Mouse (Mus musculus) kidney, postnatal 0 days (tissue): ENCODE data around the gene Gm20521. TPM values are rescaled to one million over a fixed set of nuclear protein-coding genes. Genes with fewer than 3 reads are reported as not detected.
A peak's percentile ranks its signal among the peaks of the same experiment; 100 is the strongest.

Experiments
- ATAC-seq: fragments of 200-750 bp; cut with Nextera tagmentation; replicated peaks from 2 replicates; pipeline ENCODE4 v1.8.0; 2017; ENCODE audit warnings: low read depth, moderate number of reproducible peaks, moderate TSS enrichment, moderate library complexity; ENCODE audit not compliant: low FRiP score
- DNase-seq: peaks from one replicate; pipeline ENCODE4 v3.0.0-alpha.2; 2016; ENCODE audit warnings: low spot score
- H3K27ac ChIP-seq: fragments of 300-500 bp; sonication (generic); 2 replicates; pipeline ENCODE4 v1.5.1; 2014; ENCODE audit warnings: mild to moderate bottlenecking
- H3K27me3 ChIP-seq: fragments of 300-500 bp; sonication (generic); 2 replicates; pipeline ENCODE4 v1.6.1; 2014; ENCODE audit warnings: low read length, mixed read lengths; ENCODE audit not compliant: insufficient read depth
- H3K36me3 ChIP-seq: fragments of 300-500 bp; sonication (generic); 2 replicates; pipeline ENCODE4 v1.6.1; 2014; ENCODE audit warnings: low read length, mixed read lengths; ENCODE audit not compliant: insufficient read depth
- H3K4me1 ChIP-seq: fragments of 300-500 bp; sonication (generic); replicated peaks from 2 replicates; pipeline ENCODE4 v1.6.1; 2014; ENCODE audit warnings: antibody characterized with exemption, low read length, mixed read lengths; ENCODE audit not compliant: insufficient read depth
- H3K4me2 ChIP-seq: fragments of 300-500 bp; sonication (generic); 2 replicates; pipeline ENCODE4 v1.6.1; 2014; ENCODE audit warnings: mild to moderate bottlenecking, low read length, moderate library complexity, mixed read lengths
- H3K4me3 ChIP-seq: fragments of 300-500 bp; sonication (generic); replicated peaks from 2 replicates; pipeline ENCODE4 v1.5.1; 2014; ENCODE audit warnings: low read depth, low read length
- H3K9ac ChIP-seq: fragments of 300-500 bp; sonication (generic); 2 replicates; pipeline ENCODE4 v1.6.1; 2014; ENCODE audit warnings: low read depth, low read length
- H3K9me3 ChIP-seq: fragments of 300-500 bp; sonication (generic); replicated peaks from 2 replicates; pipeline ENCODE4 v1.6.1; 2016; ENCODE audit warnings: low read length, inconsistent platforms, mixed read lengths
- CTCF ChIP-seq: IDR thresholded peaks from 2 replicates; pipeline ENCODE4 v1.5.1; 2016; ENCODE audit warnings: antibody characterized with exemption, low read depth, mild to moderate bottlenecking, moderate library complexity
- WGBS: fragments of 180-500 bp; shearing (Covaris S2); extraction: QIAGEN DNeasy Blood & Tissue Kit; methylation state at CpG from one replicate; pipeline ENCODE4 v1.1.7; 2014; 5-methylcytosine and 5-hydroxymethylcytosine counted together
- polyA plus RNA-seq: library from polyadenylated mRNA; unstranded; fragments of >200 nt; fragmentation: Nextera tagmentation; extraction: Ambion mirVana; gene quantifications from 2 replicates; pipeline ENCODE4 v1.2.1, GENCODE M21; 2015

Gene Gm20521
- polyA plus RNA-seq, 1 experiment from 2014 or later: 1.7 TPM

DNA sequence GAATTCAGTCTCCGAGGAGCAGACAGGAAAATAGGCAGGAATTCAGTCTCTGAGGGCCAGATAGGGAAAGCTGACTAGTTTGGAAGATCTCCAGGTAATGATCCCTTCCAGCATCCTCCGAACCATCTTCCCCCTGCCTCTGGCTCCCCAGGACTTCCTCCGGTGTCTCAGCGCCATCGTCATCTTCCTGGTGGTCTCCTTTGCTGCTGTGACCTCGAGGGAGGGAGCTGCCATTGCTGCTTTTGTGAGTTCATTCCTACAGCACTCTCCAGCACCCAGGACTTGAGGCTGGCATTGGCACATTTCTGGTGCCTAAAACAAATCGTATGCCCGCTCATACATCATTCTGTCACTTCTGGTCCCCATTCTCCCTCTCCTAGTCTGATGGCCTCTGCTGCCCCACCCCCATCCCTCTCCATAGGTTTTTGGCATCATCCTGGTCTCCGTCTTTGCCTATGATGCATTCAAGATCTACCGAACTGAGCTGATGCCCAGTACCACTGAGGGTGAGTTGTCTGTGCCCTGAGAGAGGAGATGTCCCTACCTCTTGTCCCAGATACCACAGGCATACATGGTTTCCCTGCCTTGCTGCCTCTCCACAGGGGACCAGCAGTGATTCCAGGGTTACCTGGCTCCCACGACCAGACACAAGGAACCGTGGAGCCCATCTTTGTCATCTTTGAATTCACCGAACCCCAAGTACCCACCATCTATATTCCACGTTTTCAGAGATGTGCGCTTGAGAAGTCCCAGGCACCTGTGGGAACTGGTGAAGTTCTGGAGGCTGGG is 55.4 kb downstream of the Gm20521 start:
- TF ChIP-seq CTCF: no peak
- Histone ChIP-seq H3K36me3 (no peaks in the 10 kb centered on the region), H3K9ac (no peak overlapping the region), H3K27me3 (no peaks in the 10 kb centered on the region), H3K9me3 (no peaks in the 10 kb centered on the region), H3K27ac (no peak overlapping the region), H3K4me2 (no peak overlapping the region), H3K4me1 (peaks cover 13% of the 10 kb centered on the region), H3K4me3 (no peak overlapping the region)
- DNase-seq: no peak
- WGBS: 72% methylated on average over 15 of the region's 15 CpGs
- ATAC-seq: no peak

DNA sequence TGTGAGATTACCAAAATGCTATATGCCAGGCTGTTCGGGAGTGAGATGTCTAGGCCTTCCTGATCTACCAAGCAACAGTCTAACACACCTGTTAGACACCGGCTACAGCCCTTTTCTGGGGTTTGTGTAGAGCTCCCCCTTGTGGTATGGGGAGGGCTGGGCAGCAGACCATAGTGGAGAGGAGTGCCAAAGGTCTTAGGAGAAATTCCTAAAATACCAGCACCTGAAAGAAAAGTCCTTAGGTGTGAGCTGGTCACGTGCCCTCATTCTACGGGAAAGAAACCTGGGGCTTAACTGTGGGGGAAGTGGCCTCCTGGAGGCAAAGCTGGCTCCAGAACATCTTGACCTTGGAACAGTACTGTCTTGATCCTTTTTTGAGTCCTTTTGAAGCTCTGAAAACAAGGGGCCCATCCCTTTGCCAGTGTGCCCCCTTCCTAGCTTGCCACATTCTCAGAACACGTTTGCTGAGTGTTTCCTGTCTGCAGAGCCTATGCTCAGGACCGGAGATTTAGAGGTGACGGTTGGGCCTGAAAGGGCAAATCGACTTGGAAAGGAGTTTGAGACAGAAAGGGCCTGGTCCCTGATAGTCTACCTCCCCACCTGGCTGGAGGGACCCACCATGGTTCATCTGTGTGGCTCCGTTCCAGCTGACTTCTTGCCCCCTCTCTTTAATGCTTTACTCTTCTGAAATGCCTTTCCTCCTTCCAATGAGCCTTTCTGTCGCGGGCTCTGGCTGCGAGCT is 56.4 kb downstream of the Gm20521 start:
- Histone ChIP-seq H3K4me3 (no peak overlapping the region), H3K27me3 (no peaks in the 10 kb centered on the region), H3K9me3 (no peaks in the 10 kb centered on the region), H3K4me1 (peaks cover 13% of the 10 kb centered on the region), H3K36me3 (no peaks in the 10 kb centered on the region), H3K4me2 (no peak overlapping the region), H3K27ac (peak overlapping the region; percentile 52; the same call in 1 of the 2 replicates), H3K9ac (no peak overlapping the region)
- TF ChIP-seq CTCF: peak; percentile 92
- peak; percentile 81 for DNase-seq
- WGBS: 46% methylated on average over 12 of the region's 12 CpGs
- peak; percentile 70; the same call in 1 of the 2 replicates for ATAC-seq

DNA sequence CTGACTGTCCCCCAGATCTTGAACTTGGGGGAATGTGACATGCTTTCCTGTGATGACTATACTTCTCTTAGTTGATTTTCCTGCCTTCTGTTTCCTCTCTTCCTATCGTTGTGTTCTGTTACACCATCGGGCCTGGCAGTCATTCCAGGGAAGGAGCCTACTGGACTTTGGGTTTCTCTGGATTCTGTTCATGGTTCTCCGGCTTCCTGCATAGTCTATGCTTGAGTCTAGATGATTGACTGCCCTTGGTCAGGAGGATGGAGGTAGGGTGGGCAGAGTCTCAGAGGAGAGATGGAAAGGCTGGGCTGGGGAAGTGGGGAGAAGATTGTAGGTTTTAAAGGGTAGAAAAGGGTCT is 56.9 kb downstream of the Gm20521 start:
- peak overlapping the region; percentile 52; the same call in 1 of the 2 replicates for H3K27ac ChIP-seq
- H3K9me3 ChIP-seq: no peaks in the 10 kb centered on the region
- 59% methylated on average over 3 of the region's 3 CpGs for WGBS
- DNase-seq (no peak), ATAC-seq (no peak)
- H3K27me3 ChIP-seq: no peaks in the 10 kb centered on the region
- H3K4me2 ChIP-seq: no peak overlapping the region
- no peak overlapping the region for H3K9ac ChIP-seq
- H3K4me3 ChIP-seq: no peak overlapping the region
- peaks cover 13% of the 10 kb centered on the region for H3K4me1 ChIP-seq
- TF ChIP-seq CTCF: no peak
- no peaks in the 10 kb centered on the region for H3K36me3 ChIP-seq

DNA sequence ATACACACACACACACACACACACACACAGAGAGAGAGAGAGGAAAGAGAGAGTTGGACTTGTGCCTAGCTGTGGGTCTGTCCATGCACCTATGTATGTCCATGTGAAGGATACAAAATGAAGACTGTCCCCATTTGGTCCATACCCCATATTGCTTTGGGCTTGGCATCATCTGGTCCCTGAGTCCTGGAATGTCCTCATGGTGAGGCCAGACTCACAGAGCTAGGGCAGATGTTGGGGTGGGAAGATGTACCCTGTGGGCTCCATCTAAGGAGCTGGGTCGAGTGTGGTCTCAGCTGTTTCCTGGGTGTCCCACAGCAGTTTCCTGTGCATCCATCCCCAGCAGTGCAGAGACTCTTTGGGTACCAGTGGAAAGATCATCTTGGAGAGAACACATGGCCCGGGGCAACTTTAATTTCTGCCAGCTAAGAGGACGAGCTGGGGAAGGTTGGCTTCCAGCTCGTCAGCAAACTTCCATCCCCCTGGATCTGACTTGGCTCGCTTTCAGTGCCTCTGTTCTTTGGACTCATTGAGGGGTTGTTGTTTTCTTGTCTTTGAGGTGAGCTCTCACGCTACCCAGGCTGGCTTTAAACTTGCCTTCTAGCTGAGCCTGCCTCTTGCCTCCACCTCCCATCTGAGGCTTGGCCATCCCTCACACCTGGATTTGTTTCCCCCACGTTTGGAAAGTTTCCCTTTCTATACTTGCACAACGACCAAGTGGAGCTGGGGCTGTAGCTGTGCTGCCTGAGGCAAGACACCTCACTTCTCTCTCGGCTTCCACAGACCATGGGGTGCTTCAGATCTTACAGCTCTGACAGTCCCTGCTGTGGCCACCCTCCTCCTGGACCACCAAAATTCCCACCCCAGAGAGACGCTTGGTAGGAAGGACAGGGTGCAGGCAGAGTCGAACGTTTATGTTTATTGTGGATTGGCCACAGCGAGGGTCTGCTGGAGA is 58.1 kb downstream of the Gm20521 start:
- 66% methylated on average over 13 of the region's 13 CpGs for WGBS
- H3K27me3 ChIP-seq: no peaks in the 10 kb centered on the region
- H3K4me1 ChIP-seq: peaks cover 8% of the 10 kb centered on the region
- no peak overlapping the region for H3K4me2 ChIP-seq
- H3K27ac ChIP-seq: no peak overlapping the region
- TF ChIP-seq CTCF: no peak
- DNase-seq: no peak
- no peak overlapping the region for H3K9ac ChIP-seq
- no peak overlapping the region for H3K4me3 ChIP-seq
- no peaks in the 10 kb centered on the region for H3K36me3 ChIP-seq
- no peaks in the 10 kb centered on the region for H3K9me3 ChIP-seq
- no peak for ATAC-seq

DNA sequence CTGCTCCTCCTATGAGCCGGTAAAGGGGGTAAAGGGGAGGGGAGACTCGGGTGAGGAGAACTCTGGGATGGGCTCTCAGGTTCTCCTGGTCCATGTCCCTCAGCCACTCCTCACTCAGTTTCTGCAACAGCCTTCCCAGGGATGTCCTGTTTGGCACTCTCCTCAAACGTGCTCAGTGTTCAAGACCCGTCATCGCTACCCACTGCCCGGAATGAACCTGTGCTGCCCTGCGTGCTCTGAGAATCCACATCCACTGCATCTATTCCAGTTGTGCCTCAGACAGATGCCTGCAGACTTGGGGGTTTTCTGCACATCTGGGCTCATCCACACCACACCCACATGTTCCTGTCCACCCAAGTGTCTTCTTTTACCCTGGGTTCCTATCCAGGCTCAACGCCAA is 59.2 kb downstream of the Gm20521 start:
- Histone ChIP-seq H3K4me3 (no peak overlapping the region), H3K9ac (no peak overlapping the region), H3K9me3 (no peaks in the 10 kb centered on the region), H3K4me2 (no peak overlapping the region), H3K4me1 (0 out of 2 replicates have a peak, but pooled peaks cover 5% of the 10 kb centered on the region), H3K27ac (no peak overlapping the region), H3K27me3 (no peaks in the 10 kb centered on the region), H3K36me3 (no peaks in the 10 kb centered on the region)
- DNase-seq: no peak
- TF ChIP-seq CTCF: no peak
- no peak for ATAC-seq
- 89% methylated on average over 8 of the region's 8 CpGs for WGBS

- H3K9me3 ChIP-seq: no peaks in the 10 kb centered on the region
- no peaks in the 10 kb centered on the region for H3K27me3 ChIP-seq
- H3K27ac ChIP-seq: no peak overlapping the region
- no peak overlapping the region for H3K9ac ChIP-seq
- 0 out of 2 replicates have a peak, but pooled peaks cover 5% of the 10 kb centered on the region for H3K4me1 ChIP-seq
- H3K4me3 ChIP-seq: no peak overlapping the region
- 97% methylated on average over 7 of the region's 7 CpGs for WGBS
- H3K36me3 ChIP-seq: no peaks in the 10 kb centered on the region
- ATAC-seq (no peak), DNase-seq (no peak)
- TF ChIP-seq CTCF: no peak
- no peak overlapping the region for H3K4me2 ChIP-seq
Measured at GRCm38 (mm10) chr14:54943971-54944370, 60.7 kb downstream of the Gm20521 start.
